Mouse (Mus musculus) neural tube, embryonic 15.5 days (tissue): ENCODE data around the gene Lmbrd2. TPM values are rescaled to one million over a fixed set of nuclear protein-coding genes. Genes with fewer than 3 reads are reported as not detected.

Source experiments
- ATAC-seq: fragments of 200-750 bp; cut with Nextera tagmentation; 2 replicates; pipeline ENCODE4 v1.8.0; 2017; ENCODE audit warnings: mild to moderate bottlenecking, moderate TSS enrichment, moderate library complexity; ENCODE audit not compliant: low FRiP score
- H3K27ac ChIP-seq: fragments of 300-500 bp; sonication (generic); replicated peaks from 2 replicates; pipeline ENCODE4 v1.5.1; 2015; ENCODE audit warnings: mild to moderate bottlenecking, inconsistent platforms
- H3K27me3 ChIP-seq: fragments of 300-500 bp; sonication (generic); replicated peaks from 2 replicates; pipeline ENCODE4 v1.6.1; 2015; ENCODE audit warnings: inconsistent platforms
- H3K36me3 ChIP-seq: fragments of 300-500 bp; sonication (generic); 2 replicates; pipeline ENCODE4 v1.6.1; 2015; ENCODE audit warnings: inconsistent platforms
- H3K4me1 ChIP-seq: fragments of 300-500 bp; sonication (generic); 2 replicates; pipeline ENCODE4 v1.6.1; 2015; ENCODE audit warnings: inconsistent platforms
- H3K4me2 ChIP-seq: fragments of 300-500 bp; sonication (generic); 2 replicates; pipeline ENCODE4 v1.6.1; 2015; ENCODE audit warnings: inconsistent platforms, mild to moderate bottlenecking, moderate library complexity
- H3K4me3 ChIP-seq: fragments of 300-500 bp; sonication (generic); replicated peaks from 2 replicates; pipeline ENCODE4 v1.5.1; 2015; ENCODE audit warnings: mild to moderate bottlenecking, inconsistent platforms
- H3K9ac ChIP-seq: fragments of 300-500 bp; sonication (generic); replicated peaks from 2 replicates; pipeline ENCODE4 v1.6.1; 2015; ENCODE audit warnings: mild to moderate bottlenecking, inconsistent platforms
- H3K9me3 ChIP-seq: fragments of 300-500 bp; sonication (generic); replicated peaks from 2 replicates; pipeline ENCODE4 v1.6.1; 2016; ENCODE audit warnings: inconsistent platforms
- WGBS: fragments of 180-500 bp; shearing (Covaris S2); methylation state at CpG from one replicate; pipeline ENCODE4 v1.1.7; 2015; ENCODE audit warnings: mixed read lengths; 5-methylcytosine and 5-hydroxymethylcytosine counted together
- polyA plus RNA-seq: library from polyadenylated mRNA; unstranded; fragments of >200 nt; fragmentation: Nextera tagmentation; extraction: Ambion mirVana; gene quantifications from 2 replicates; pipeline ENCODE4 v1.2.1, GENCODE M21; 2015

Lmbrd2 gene
- 3.4 and 4.6 TPM in 2 replicates for polyA plus RNA-seq

- under 1% methylated on average over 34 of the region's 34 CpGs for WGBS
- H3K9me3 ChIP-seq = no peaks in the 10 kb centered on the region
- H3K4me2 ChIP-seq = peak within 1 kb of the TSS; percentile 81
- peaks cover 16% of the 10 kb centered on the region for H3K36me3 ChIP-seq
- no peaks in the 10 kb centered on the region for H3K27me3 ChIP-seq
- ATAC-seq = peak; percentile 99
- H3K4me3 ChIP-seq = peak within 1 kb of the TSS; percentile 93
- H3K9ac ChIP-seq = peak within 1 kb of the TSS; percentile 95
- H3K27ac ChIP-seq = peak within 1 kb of the TSS; percentile 92
- peaks cover 26% of the 10 kb centered on the region for H3K4me1 ChIP-seq
Measured at GRCm38 (mm10) chr15:9140252-9140680, at the start of gene Lmbrd2. Lmbrd2 (plus strand) TSS chr15:9140550.

DNA sequence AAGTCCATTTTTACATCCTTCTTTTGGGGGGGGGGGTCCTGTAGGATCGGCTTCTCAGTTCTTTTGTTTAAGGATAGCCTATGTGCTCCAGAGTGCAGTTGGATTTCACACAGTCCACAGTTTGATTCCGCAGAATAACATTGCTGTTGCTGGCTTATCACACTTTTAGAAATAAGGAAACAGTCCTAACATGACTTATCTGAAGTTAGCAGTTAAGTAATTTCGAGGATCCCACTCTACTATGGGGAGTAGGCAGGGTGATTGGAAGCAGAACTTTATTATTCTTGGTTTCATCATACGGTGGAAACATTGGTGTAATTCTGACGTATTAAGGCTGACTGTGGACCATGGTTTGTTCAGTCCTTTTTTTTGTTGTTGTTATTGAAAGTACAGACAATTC is 49.7 kb upstream of the Lmbrd2 start:
- no peak for ATAC-seq
- peaks cover 30% of the 10 kb centered on the region for H3K36me3 ChIP-seq
- 95% methylated on average over 5 of the region's 5 CpGs for WGBS
- no peaks in the 10 kb centered on the region for H3K9me3 ChIP-seq
- no peak overlapping the region for H3K9ac ChIP-seq
- no peaks in the 10 kb centered on the region for H3K27me3 ChIP-seq
- H3K4me2 ChIP-seq = no peak overlapping the region
- H3K4me3 ChIP-seq = no peak overlapping the region
- no peaks in the 10 kb centered on the region for H3K4me1 ChIP-seq
- H3K27ac ChIP-seq = no peak overlapping the region

DNA sequence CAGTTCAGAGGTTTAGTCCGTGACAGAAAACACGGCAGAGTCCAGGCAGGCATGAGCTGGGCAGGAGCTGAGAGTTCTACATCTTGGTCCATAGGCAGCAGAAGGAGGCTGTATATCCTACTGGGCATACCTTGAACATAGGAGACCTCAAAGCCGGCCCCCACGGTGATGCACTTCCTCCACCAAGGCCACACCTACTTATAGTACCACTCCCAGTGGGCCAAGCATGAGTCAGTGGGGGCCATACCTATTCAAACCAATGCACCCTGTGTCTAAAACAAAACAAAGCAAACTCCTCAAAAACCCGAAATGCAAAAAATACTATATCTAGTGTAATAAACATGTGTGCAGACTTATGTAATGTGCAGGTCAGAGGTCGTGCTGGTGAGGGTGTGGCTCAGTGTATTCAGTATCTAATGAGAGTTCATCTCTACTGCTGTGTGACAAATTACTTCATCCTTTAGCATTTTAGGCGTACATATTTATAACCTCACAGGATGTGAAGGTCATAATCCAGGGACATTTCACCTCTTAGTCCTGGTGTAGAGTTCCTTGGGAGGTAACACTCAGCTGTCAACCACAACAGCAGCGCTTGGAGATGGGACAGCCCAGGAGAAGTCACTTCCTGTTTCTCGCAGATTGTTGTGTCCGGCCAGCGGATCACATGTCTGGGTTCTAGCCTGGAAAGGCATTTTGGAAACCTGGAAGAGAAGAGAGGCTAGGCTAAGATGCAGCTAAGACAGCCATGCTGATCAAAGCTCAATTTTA is 46.6 kb upstream of the Lmbrd2 start:
- no peak overlapping the region for H3K9ac ChIP-seq
- H3K27ac ChIP-seq = no peak overlapping the region
- WGBS = 75% methylated on average over 11 of the region's 11 CpGs
- H3K4me2 ChIP-seq = peak overlapping the region; percentile 16
- ATAC-seq = no peak
- H3K36me3 ChIP-seq = peaks cover 32% of the 10 kb centered on the region
- H3K4me1 ChIP-seq = no peaks in the 10 kb centered on the region
- no peaks in the 10 kb centered on the region for H3K9me3 ChIP-seq
- no peak overlapping the region for H3K4me3 ChIP-seq
- no peaks in the 10 kb centered on the region for H3K27me3 ChIP-seq

GRCm38 (mm10) chr15:9094366-9094750 is 46.0 kb upstream of the Lmbrd2 start:
- WGBS = 26% methylated on average over 13 of the region's 13 CpGs
- H3K9me3 ChIP-seq = no peaks in the 10 kb centered on the region
- H3K4me2 ChIP-seq = peak overlapping the region; percentile 16
- H3K9ac ChIP-seq = no peak overlapping the region
- peaks cover 32% of the 10 kb centered on the region for H3K36me3 ChIP-seq
- no peak overlapping the region for H3K4me3 ChIP-seq
- no peaks in the 10 kb centered on the region for H3K4me1 ChIP-seq
- H3K27me3 ChIP-seq = no peaks in the 10 kb centered on the region
- peak; percentile 78 for ATAC-seq
- no peak overlapping the region for H3K27ac ChIP-seq

GRCm38 (mm10) chr15:9096865-9097264 is 43.5 kb upstream of the Lmbrd2 start:
- Histone ChIP-seq H3K36me3 (peaks cover 47% of the 10 kb centered on the region), H3K4me2 (no peak overlapping the region)
- WGBS = 93% methylated on average over 4 of the region's 4 CpGs

DNA sequence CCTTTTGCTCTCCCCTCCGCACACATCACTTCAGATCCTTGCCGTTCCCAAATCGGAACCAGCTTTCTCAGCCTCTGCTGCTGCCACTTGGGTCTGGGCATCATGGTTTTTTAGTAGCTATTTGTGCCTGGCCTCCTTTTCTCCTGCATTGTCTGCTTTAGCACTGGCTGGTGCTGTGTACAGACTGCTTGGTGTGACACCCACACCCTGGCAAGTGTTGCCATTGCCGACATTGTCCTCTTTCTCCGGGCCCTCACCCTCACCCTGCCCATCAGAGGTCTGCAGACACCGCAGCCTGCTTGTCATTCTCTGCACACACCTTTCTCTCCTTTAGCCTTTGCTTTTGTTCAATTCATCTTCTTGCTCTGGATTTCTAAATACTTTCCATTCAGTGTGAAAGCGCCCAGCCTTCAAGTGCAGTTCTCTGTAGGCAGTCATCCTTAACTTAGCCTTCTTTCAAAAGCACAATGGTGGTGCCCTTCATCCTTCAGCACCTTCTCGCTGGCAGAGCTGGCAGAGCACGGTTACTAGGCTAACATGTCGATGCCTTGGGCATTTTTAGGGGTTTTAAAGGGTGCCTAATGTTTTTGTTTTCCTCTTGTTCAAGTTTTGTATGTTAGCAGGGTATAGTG is 39.8 kb upstream of the Lmbrd2 start:
- Histone ChIP-seq H3K27me3 (no peaks in the 10 kb centered on the region), H3K9me3 (no peaks in the 10 kb centered on the region), H3K27ac (0 out of 2 replicates have a peak overlapping the region, but pooled peaks have one; percentile 15), H3K4me1 (no peaks in the 10 kb centered on the region), H3K9ac (no peak overlapping the region), H3K4me3 (no peak overlapping the region), H3K36me3 (peaks cover 46% of the 10 kb centered on the region), H3K4me2 (no peak overlapping the region)
- peak; percentile 73; the same call in 1 of the 2 replicates for ATAC-seq
- WGBS = 77% methylated on average over 10 of the region's 10 CpGs

More at GRCm38 (mm10) chr15:9096865-9097264, 43.5 kb upstream of the Lmbrd2 start:
- ATAC-seq = no peak
- no peaks in the 10 kb centered on the region for H3K4me1 ChIP-seq
- no peak overlapping the region for H3K9ac ChIP-seq
- H3K4me3 ChIP-seq = no peak overlapping the region
- no peak overlapping the region for H3K27ac ChIP-seq
- no peaks in the 10 kb centered on the region for H3K9me3 ChIP-seq
- H3K27me3 ChIP-seq = no peaks in the 10 kb centered on the region

GRCm38 (mm10) chr15:9106303-9107074 is 33.9 kb upstream of the Lmbrd2 start:
- WGBS = 75% methylated on average over 13 of the region's 13 CpGs
- H3K27ac ChIP-seq = no peak overlapping the region
- H3K4me3 ChIP-seq = no peak overlapping the region
- no peak overlapping the region for H3K9ac ChIP-seq
- no peak overlapping the region for H3K4me2 ChIP-seq
- H3K36me3 ChIP-seq = peaks cover 38% of the 10 kb centered on the region
- no peak for ATAC-seq
- no peaks in the 10 kb centered on the region for H3K27me3 ChIP-seq
- H3K4me1 ChIP-seq = no peaks in the 10 kb centered on the region
- H3K9me3 ChIP-seq = no peaks in the 10 kb centered on the region

DNA sequence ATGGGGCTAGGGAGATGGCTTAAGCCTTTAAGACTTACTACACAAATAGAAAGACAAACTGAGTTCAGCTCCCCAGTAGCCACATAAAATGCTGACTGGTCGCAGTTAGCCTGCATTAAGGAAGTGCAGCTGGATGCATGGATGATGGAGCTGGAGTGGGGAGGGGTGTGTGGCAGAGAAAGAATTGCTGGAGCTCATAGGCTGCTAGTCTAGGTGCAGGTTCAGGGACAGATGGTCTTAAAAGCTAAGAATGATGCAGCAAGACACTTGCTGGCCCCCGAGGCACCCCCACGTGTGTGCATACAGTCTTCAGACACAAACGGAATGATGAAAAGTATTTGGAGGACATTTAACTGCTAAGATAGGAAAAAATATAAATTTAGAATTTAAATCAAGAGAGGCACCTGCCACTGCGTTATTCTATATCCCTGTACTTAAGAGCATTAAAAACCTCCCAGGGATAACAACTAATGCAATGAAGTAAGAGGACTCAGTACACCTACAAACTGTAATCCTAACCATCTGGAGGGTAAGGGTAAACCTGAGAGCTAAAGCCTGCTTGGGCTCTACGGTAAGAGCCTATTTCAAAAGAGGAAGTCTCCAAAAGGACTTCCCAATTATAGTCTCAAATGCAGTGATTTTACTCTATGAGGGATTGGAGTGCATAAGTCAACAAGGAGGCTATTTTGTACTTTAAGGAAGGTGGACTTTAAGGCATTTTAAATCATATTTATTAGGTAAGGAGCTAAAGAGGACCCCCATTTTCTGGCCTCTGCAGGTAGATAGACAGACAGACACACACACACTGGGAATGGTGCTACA is 29.6 kb upstream of the Lmbrd2 start:
- peaks cover 50% of the 10 kb centered on the region for H3K36me3 ChIP-seq
- H3K4me1 ChIP-seq = no peaks in the 10 kb centered on the region
- H3K9me3 ChIP-seq = no peaks in the 10 kb centered on the region
- ATAC-seq = no peak
- WGBS = 83% methylated on average over 6 of the region's 6 CpGs
- H3K4me2 ChIP-seq = no peak overlapping the region
- no peak overlapping the region for H3K4me3 ChIP-seq
- H3K27me3 ChIP-seq = no peaks in the 10 kb centered on the region
- no peak overlapping the region for H3K27ac ChIP-seq
- H3K9ac ChIP-seq = no peak overlapping the region

DNA sequence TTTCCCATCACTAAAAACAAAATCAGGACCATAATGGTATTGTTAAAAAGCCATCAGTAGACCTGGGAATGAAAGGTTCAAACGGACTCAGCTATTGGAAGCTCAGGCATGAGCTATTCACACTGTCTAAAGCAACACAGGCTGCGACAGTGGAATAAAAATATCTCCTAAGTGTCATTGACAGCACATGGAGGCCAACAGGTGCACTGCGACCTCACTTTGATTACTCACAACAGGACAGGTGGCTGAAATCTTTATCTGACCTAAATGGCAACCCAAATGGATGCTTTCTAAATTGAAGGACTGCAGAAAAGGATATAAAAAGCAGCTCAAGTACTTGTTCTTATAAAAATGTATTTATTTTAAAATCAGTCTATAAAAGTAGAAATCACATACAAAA is 28.7 kb upstream of the Lmbrd2 start:
- 79% methylated on average over 3 of the region's 3 CpGs for WGBS
- H3K9me3 ChIP-seq = no peaks in the 10 kb centered on the region
- no peaks in the 10 kb centered on the region for H3K27me3 ChIP-seq
- ATAC-seq = no peak
- H3K4me3 ChIP-seq = no peak overlapping the region
- H3K4me2 ChIP-seq = no peak overlapping the region
- H3K9ac ChIP-seq = no peak overlapping the region
- no peaks in the 10 kb centered on the region for H3K4me1 ChIP-seq
- peaks cover 51% of the 10 kb centered on the region for H3K36me3 ChIP-seq
- H3K27ac ChIP-seq = no peak overlapping the region

DNA sequence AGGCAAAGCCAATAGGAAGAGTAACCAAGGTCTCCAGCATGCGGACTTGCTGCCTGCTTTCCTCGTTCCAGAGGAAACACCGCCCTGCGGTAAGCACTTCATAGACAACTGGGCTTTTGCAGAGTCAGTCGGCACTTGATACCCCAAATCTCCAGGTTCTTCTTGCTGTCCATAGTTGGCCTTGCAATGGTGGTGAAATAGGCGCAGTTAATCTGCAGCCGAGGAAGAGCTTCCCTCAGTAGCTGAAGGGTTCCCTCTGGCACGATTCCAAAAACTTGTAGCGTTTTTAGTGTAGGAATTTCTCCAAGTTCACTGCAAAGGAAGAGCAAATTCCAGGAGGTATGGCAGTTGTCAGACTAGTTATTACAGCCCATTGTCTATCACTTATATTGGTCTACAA is 26.8 kb upstream of the Lmbrd2 start:
- H3K27ac ChIP-seq = no peak overlapping the region
- no peak overlapping the region for H3K4me3 ChIP-seq
- H3K9me3 ChIP-seq = no peaks in the 10 kb centered on the region
- H3K4me1 ChIP-seq = no peaks in the 10 kb centered on the region
- ATAC-seq = no peak
- H3K36me3 ChIP-seq = peaks cover 56% of the 10 kb centered on the region
- H3K9ac ChIP-seq = no peak overlapping the region
- H3K4me2 ChIP-seq = no peak overlapping the region
- H3K27me3 ChIP-seq = no peaks in the 10 kb centered on the region
- 81% methylated on average over 9 of the region's 9 CpGs for WGBS

DNA sequence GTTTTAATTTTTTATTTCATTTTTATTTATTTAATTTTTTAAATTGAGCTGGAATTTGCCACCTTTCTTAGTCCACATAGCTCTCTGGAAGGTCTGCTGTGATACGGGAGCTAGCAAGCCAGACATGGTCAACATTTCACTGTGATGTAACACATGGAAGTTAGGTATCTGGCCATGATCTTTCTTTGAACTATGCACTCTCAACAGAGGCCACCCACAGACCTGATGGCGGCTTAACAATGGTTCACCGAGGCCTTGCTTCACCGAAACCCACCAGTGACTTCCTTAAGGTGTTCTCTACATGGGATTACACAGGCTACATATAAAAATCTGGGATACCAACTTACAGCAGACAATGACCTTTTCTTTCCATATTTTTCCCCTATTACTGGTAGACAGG is 26.2 kb upstream of the Lmbrd2 start:
- peaks cover 62% of the 10 kb centered on the region for H3K36me3 ChIP-seq
- no peak overlapping the region for H3K4me3 ChIP-seq
- no peak overlapping the region for H3K4me2 ChIP-seq
- no peaks in the 10 kb centered on the region for H3K27me3 ChIP-seq
- 89% methylated on average over 4 of the region's 4 CpGs for WGBS
- H3K27ac ChIP-seq = no peak overlapping the region
- no peaks in the 10 kb centered on the region for H3K4me1 ChIP-seq
- no peak overlapping the region for H3K9ac ChIP-seq
- ATAC-seq = no peak
- no peaks in the 10 kb centered on the region for H3K9me3 ChIP-seq
